Mouse (Mus musculus) brain, embryonic 14.5 days (tissue): ENCODE data around the gene Srms. TPM values are rescaled to one million over a fixed set of nuclear protein-coding genes. Genes with fewer than 3 reads are reported as not detected.

Source experiments
- DNase-seq: peaks from one replicate; pipeline ENCODE4 v3.0.0-alpha.2; 2011; ENCODE audit warnings: low read depth
- CTCF ChIP-seq: fragments of 200-500 bp; IDR thresholded peaks from 2 replicates; pipeline ENCODE4 v1.5.1; 2012; ENCODE audit warnings: inconsistent platforms, mild to moderate bottlenecking, moderate library complexity, borderline replicate concordance; ENCODE audit not compliant: insufficient read depth, insufficient read length; ENCODE audit errors: extremely low read depth
- POLR2A ChIP-seq: fragments of 200-500 bp; IDR thresholded peaks from 2 replicates; pipeline ENCODE4 v1.6.1; 2012; ENCODE audit warnings: mild to moderate bottlenecking, inconsistent platforms, borderline replicate concordance; ENCODE audit not compliant: poor library complexity, insufficient read depth, insufficient read length, severe bottlenecking; ENCODE audit errors: extremely low read depth
- polyA plus RNA-seq: library from polyadenylated mRNA; depleted of rRNA; stranded (reverse); fragments of >200 nt; gene quantifications from 2 replicates; pipeline ENCODE4 v1.2.3, GENCODE M21; 2012; rRNA removed

Gene Srms
- polyA plus RNA-seq = 0.14 and 0.33 TPM in 2 replicates

DNA sequence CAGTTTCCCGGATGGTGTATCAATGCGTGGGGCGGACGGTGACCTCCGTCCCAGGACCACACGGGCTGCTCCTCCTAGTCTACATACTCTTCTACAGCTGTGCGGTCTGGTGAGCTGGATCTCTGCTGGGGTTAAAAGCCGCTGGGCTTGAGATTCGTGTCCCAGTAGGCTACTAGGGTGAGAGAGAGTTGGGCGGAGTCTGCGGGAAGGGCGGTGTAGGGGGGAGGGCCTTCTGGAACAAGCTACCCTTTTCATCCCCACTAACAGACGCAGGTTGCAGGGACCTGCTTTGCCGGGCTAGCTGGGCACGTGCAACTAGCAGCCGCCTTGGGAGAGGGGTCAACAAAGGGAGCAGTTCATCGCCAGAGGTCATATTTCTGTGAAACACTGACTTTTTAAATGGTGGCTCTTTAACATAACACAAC lies at the start of gene Srms:
TSS of gene Srms (minus strand) at position 165 of the 425 bp plus-strand sequence.
- TF ChIP-seq POLR2A (no peak), CTCF (no peak)
- DNase-seq = no peak

DNA sequence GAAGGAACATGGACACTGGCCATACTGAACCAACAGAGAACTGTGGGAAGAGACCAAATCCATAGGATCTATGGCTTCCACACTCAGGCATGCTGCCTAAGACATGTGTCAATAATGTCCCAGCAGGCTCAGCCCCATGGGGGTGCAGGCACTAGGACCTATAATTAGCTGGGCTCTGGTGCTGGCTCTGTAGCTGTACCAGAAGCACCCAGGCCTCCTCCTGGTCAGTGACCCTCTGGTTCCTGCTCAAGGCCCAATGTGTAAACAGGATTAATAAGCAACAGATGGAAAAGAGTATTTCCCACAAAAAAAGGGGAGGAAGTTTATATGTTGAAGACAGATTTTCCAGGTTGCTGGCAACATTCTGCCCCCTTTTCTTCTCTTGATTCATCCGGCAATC lies 40.3 kb upstream of the Srms start:
- no peak for DNase-seq
- TF ChIP-seq CTCF = no peak
- TF ChIP-seq POLR2A = no peak

DNA sequence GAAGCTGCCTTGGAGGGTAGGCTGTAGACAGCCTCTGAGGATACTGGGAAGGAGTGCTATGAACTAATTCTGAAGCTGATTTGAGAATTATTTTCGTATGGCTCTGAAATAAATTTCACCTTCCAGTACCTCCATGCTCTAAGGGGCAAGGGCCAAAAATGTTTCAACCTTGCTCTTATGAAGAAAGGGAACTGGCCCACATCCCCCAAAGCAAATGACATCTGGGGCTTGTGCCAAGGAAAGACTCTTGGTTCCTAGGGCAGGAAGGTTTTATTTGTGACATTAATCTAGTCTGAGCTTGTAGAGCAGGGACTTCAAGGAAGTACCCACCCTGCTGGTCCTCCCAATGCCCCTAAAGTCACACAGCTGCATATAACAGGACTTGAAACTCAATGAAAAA lies 38.9 kb upstream of the Srms start:
- TF ChIP-seq CTCF (no peak), POLR2A (no peak)
- DNase-seq = no peak

DNA sequence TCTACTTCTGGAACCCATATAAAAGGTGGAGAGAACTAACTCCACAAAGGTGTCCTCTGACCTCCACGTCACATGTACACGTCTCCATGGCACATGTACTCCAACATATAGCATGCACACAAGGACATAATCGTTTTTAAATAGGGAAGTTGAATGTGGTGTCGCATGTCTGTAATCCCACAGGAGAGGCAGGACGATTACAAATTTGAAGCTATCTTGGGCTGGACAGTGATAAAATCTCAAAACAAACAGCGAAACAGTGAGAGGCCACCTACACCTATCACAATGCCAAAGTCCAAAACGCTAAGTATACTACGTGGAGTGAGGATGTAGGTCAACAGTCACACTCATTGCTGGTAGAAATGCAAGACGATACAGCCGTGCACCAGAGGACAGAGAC lies 36.2 kb upstream of the Srms start:
- no peak for TF ChIP-seq POLR2A
- DNase-seq = no peak

DNA sequence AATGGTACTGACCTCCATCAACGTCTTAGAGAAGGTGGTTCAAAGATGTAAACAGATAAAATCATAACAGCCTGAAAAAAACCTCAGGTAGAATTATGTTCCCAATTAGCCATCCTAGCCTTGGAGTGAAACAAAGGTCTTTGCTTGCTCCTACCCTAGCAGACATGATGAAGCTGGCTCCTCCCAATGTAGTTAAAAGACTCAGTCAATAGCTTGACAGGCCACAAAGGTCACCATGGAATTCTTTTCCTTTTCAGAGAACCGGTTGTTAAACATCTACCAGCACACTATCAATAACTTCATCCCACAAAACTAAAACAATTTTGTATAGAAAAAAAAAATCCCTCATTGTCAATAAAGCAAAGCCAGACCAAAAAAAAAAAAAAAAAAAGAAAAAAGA lies 32.0 kb upstream of the Srms start:
- TF ChIP-seq CTCF (no peak), POLR2A (no peak)
- no peak for DNase-seq

DNA sequence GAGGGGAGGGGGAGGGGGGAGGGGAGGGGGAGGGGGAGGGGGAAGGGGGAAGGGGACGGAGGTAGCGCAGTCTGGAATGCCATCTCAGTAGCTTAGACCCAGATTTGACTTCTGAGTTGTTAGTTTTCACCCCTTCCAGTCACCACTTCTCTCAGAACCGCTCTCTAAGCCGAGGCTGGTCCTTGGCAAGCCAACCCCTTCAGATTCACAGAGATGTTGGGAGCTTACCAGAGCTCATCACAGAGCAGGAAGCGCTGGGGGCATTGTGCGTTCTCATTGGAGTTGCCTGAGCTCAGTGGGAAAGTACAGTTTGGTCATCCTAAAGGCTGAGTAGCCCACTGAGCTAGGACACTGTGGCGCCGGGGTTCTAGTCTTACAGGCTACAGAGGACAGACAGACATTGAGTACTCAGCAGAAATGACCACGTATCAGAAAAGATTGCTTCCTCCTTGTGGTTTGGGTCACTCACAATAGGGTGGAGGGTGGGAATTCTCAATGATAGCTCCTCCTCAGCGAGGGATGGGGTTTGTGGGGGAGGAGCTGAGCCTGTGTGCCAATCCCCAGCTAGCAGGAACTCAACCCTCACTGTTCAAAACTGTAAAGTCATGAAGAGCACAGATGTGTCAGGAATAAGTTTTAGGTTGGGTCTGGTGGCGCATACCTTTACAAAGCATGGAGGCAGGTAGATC lies 30.9 kb upstream of the Srms start:
- TF ChIP-seq CTCF = no peak
- no peak for TF ChIP-seq POLR2A
- no peak for DNase-seq

DNA sequence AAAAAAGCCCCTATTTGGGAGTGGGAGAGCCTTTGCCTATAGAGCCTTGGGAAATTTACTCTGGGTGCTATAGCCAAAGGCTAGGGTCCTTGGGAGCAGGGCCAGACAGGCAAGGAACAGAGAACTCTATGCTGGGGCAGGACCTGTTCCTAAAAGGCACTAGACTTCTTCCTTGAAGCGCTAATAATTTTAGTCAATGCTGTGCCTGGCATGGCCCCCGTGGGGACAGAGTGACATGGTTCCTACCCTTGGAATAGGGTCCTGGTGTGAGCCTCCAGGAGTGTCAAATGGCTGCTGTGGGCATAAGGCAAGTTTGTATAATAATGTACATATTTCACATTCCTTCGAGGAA lies 29.3 kb upstream of the Srms start:
- no peak for DNase-seq
- TF ChIP-seq POLR2A (no peak), CTCF (no peak)

DNA sequence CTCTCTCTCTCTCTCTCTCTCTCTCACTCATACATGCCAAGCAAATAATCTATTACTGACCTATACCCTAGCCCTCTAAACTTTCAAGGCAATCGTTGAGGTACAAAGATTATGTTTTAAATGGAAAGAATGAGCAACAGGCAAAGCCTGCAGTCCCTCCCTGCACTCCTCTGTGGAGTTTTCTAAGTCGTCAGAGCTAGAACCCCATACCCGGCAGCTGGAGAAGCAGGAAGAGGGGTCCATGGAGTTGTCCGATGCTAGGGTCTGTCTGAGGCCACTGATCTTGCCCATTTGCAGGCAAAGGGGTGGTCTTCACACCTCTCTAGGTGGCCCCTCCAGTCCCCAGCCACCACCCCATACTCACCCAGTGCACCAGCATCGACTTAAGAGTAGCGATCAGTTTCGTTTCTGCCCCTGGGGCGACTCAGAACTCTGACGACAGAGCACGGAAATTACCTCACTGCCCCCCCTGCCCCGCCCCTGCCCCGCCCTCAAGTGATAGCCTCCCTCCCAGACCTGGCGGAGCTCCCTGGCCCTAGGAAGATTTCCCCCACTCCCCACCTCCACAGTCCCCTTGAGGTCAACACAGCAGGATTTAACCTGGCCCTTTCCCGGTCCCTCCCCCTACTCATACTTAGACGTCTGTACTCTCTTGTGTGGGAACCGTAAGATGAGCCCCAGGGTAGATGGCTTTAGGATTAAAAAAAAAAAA lies 28.8 kb upstream of the Srms start, which contains the start of gene Helz2:
TSS of gene Helz2 (minus strand) at position 426 of the 712 bp plus-strand sequence.
- no peak for DNase-seq
- TF ChIP-seq CTCF = no peak
- TF ChIP-seq POLR2A = no peak

DNA sequence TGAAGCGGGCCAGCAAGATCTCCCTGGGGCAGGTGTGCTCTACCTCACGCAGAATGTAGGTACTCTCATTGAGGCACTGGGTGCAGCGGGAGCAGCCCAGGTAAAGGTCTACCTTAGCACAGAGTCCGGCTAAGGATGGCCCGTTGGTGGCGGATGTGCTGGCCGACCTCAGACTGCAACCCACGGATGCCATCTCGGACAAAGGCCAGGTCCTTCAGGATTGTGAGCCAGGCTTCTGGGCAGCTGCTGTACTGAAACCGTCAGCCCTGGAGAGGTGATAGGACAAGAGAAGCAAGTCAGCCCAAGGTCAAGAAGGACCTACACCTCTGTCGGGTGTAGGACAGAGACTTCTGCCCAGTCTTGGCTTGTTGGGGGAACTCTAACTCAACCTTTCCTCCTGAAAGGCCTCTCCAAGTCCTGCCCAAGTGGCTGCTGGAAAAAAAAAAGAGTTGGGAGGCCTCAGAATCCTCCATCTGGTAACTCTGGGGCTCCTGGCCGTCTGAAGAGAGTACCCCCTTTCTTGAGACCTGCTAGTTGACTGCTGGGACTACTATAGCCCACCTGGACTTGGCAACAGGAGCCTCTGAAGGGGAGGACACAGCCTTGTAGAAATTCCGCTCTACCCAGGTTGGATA lies 27.9 kb upstream of the Srms start:
- no peak for DNase-seq
- no peak for TF ChIP-seq POLR2A
- TF ChIP-seq CTCF = no peak

DNA sequence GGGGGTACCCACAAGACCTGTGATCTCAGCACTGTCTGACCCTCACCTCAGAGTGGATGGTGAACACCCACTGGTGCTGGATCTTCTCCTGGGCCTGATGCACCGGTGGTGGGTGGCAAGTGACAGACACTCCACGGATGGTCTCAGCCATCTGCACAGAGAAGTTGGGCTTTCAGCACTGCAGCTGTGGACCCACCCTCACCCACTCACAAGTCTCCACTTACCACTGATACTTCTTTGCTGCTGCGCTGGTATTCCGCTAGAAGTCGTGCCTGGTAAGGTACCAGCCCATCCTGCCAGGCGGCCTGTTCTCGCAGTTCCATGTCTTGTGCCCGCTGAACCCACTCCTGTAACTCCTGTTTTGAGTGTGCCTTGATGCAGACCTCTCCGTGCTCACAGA lies 26.3 kb upstream of the Srms start:
- TF ChIP-seq POLR2A = no peak
- TF ChIP-seq CTCF = no peak

DNA sequence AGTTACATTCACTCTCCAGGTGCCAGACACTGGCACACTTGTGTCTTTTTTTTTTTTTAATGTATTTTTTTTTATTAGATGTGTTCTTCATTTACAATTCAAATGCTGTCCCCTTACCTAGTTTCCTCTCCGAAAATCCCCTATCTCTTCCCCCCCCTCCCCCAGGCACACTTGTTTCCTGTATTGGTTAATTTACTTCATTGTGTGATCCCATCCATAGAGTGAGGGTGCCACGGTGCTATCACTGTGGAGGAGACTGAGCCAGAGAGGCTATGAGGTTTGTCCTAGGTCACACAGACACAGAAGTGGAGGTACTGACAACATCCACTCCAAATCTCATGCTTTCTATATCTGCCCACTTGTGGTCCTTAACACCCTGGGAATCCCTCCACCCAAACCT lies 25.9 kb upstream of the Srms start:
- TF ChIP-seq CTCF (no peak), POLR2A (no peak)
- no peak for DNase-seq

More for the DNA sequence above, 26.3 kb upstream of the Srms start:
- DNase-seq = no peak
